ENCODE assay signal across 17 mouse cellular contexts in genomic region chrX:51349682-51350081, GRCm38 (mm10).
"Had no signal": no experiment of that assay in that cellular context is flagged by ENCODE, and none has a peak within 500 bp of the region (broad histone marks: within the 10 kb centered on the region; RNA-seq: fewer than 3 reads in every experiment).

No protein-coding gene starts in this region.

- H3K36me3 ChIP-seq: lung, embryonic 15.5 days; midbrain, embryonic 13.5 days; midbrain, embryonic 15.5 days; neural tube, embryonic 12.5 days; stomach, embryonic 15.5 days had no signal

- H3K9me3 ChIP-seq: lung, embryonic 15.5 days; megakaryocyte, embryonic 14.5 days; midbrain, embryonic 13.5 days; midbrain, embryonic 15.5 days; neural tube, embryonic 12.5 days; stomach, embryonic 15.5 days had no signal

- ATAC-seq: lung, postnatal 0 days; midbrain, embryonic 13.5 days; midbrain, embryonic 15.5 days had no signal

- H3K9ac ChIP-seq: lung, embryonic 15.5 days; midbrain, embryonic 13.5 days; midbrain, embryonic 15.5 days; neural tube, embryonic 12.5 days; stomach, embryonic 15.5 days had no signal

- H3K4me2 ChIP-seq: lung, embryonic 15.5 days; midbrain, embryonic 11.5 days; midbrain, embryonic 13.5 days; midbrain, embryonic 15.5 days; neural tube, embryonic 12.5 days; stomach, embryonic 15.5 days had no signal

- DNase-seq: lung, adult 2 months; lung, postnatal 14 days; lung, postnatal 36 days; right cerebral cortex, postnatal 14 days; thymus, adult 2 months; thymus, postnatal 25 days; thymus, postnatal 4 days had no signal

- H3K27ac ChIP-seq: lung, embryonic 15.5 days; macrophage; midbrain, embryonic 13.5 days; midbrain, embryonic 15.5 days; neural tube, embryonic 12.5 days; stomach, embryonic 15.5 days; stomach, postnatal 0 days had no signal

- H3K4me3 ChIP-seq: lung, embryonic 15.5 days; megakaryocyte, embryonic 14.5 days; midbrain, embryonic 13.5 days; midbrain, embryonic 15.5 days; neural tube, embryonic 12.5 days; stomach, embryonic 15.5 days had no signal

- H3K27me3 ChIP-seq: lung, embryonic 15.5 days; midbrain, embryonic 15.5 days; neural tube, embryonic 12.5 days; stomach, embryonic 15.5 days had no signal

- H3K4me1 ChIP-seq: lung, embryonic 15.5 days; megakaryocyte, embryonic 14.5 days; midbrain, embryonic 13.5 days; midbrain, embryonic 15.5 days; neural tube, embryonic 12.5 days; stomach, embryonic 15.5 days had no signal
